Mouse (Mus musculus) frontal cortex, adult (tissue): ENCODE results near the gene Dnmbp.

Experiments
- ATAC-seq: cut with Nextera tagmentation; 2 replicates; pipeline ENCODE4 v1.9.2; 2017; ENCODE audit warnings: mild to moderate bottlenecking, moderate library complexity, mixed read lengths; ENCODE audit not compliant: low TSS enrichment

The Dnmbp gene

GRCm38 (mm10) chr19:43878111-43879092, 61.6 kb downstream of the Dnmbp start:
- no peak for ATAC-seq

GRCm38 (mm10) chr19:43877364-43877763, 62.6 kb downstream of the Dnmbp start:
- ATAC-seq = no peak

DNA sequence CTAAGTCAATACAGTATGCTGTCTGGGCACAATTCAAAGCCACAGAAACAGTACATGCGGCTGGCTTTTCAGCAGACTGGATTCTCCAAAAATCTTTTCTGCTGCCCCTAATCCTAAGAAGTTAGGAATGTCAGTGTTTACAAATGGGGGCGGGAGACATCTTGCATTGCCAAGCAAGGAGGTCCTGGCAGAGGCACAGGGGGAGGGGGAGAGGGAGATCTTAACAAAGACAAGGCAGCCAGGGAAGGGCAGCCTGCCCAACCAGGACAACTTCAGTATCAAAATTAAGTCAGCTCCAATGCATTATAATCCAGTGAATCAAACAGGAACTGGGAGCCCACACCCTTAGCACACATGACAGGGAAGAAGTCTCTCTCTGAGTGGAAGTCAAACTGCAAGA, 64.0 kb downstream of the Dnmbp start:
- ATAC-seq = no peak

DNA sequence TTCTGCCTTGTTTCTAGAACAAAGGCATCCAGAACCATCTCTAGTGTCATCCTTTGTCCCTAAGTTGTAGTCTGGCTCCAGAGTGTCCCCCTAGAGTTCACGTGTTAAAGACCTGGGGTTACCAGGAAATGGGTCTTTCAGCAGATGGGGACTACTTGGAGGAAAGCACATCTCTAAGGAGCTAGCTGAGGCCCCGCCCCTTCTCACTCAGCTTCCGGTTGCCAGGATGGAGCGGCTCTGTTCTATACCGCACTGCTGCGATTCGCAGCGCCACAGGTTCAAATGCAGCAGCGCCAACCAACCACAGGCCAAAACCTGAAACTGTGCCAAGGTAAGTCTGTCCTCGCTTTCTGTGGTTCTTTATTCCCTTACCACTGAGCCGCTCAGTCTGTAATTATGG, 65.6 kb downstream of the Dnmbp start:
- ATAC-seq = no peak

- no peak for ATAC-seq
These were observed 69.6 kb downstream of the Dnmbp start for GRCm38 (mm10) chr19:43870418-43870817.

- ATAC-seq = peak; percentile 91
These were observed 82.6 kb downstream of the Dnmbp start for GRCm38 (mm10) chr19:43857347-43857746.

- ATAC-seq = no peak
These were observed 87.0 kb downstream of the Dnmbp start for GRCm38 (mm10) chr19:43852837-43853545.

GRCm38 (mm10) chr19:43851996-43852630, 87.9 kb downstream of the Dnmbp start:
- ATAC-seq = peak; percentile 52; the same call in 1 of the 2 replicates

DNA sequence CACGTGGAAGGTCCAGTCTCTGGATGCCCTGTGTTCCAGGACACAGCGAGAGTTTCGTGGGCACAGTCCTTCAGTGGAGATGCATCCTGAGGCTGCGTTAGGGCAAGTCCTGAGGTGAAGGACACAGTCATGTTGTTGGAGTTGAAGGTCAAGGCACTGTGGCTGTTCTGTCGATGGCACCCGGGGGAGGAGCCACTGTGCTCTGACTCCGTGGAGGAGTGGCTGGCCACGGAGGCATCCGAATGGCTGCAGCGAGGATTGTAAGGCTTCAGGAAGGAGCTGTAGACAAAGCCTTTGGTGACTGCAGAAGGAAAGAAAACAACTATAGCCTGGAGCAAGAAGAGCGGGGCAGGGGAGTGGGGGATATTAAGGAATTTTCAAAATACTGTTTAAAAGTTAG, 90.0 kb downstream of the Dnmbp start:
- ATAC-seq = no peak

DNA sequence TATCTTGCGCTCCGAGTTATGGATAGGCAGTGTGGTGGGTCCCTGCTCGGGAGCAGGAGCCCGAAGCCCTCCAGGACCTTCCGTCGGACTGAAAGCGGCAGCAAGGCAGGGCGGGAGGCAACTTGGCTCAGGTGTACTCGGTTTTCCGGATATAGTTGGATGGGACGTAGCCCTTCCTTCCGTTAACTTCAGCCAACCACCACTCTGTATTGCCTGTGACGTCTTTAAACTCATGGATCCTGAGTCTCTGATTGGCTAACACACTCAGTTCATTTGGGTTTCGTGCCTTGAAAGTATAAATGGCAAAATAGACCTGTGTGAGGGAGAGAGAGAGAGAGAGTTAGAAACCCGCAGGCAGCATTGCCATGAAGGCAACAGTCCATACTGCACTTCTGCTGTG, 92.0 kb downstream of the Dnmbp start:
- ATAC-seq = no peak

DNA sequence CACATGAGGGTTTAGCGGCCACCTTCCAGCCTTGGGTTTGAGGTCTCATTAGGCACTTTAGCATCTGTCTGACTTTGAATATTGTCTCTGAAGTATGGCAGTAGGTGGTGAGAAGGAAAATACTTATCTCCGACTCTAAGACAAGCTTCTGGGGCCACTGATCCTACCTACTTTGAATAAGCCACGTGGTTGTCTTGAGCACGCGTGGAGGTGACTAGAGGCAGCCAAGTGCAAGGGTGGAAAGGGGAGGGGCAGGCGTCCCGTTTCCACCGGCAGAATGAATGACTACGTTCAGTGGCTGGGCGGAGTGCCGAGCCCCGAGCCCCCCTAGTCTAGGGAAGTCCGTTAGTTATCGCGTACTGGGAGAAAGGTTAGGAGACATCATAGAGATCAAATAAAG, 92.9 kb downstream of the Dnmbp start:
- no peak for ATAC-seq

- no peak for ATAC-seq
These were observed 94.6 kb downstream of the Dnmbp start for GRCm38 (mm10) chr19:43845331-43845908.

GRCm38 (mm10) chr19:43843184-43843583, 96.8 kb downstream of the Dnmbp start:
- ATAC-seq = no peak

GRCm38 (mm10) chr19:43832425-43833069, 107.4 kb downstream of the Dnmbp start:
- ATAC-seq = no peak; the same call in 1 of the 2 replicates

GRCm38 (mm10) chr19:43826855-43827254, 113.1 kb downstream of the Dnmbp start:
- ATAC-seq = no peak

DNA sequence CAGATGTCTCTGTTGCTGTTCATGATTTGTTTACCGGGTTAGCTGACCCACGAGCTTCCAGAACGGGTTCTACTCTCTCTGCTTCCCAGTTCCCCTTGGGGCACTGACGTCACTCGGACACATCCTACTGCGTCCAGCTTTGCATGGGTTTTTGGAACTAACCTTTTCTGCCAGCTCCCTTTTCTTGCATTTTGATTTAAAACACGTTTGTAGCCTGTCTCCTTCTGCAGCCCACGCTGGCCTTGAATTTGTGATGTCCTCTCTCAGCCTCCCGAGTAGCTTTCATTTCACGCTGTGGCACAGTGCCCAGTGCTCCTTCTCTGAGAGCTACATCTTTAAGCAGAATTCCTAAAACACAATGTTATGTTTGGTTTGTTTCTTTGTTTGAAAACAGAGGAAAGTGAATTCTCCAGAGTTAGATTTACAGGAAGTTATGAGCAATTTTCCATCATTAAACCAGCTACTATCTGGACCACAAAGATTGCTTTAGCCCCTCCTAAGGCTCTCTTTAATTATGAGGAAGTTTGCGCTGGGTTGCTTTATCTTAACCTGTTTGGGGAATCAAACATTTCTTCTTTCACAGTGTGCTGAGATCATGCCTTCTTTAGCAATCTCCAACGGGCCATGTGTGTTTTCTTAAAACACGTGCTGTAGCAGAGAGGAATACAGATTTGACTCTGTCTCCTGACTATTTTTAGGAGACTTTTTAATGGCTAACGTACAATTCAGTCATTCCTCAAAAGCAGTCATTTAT, 124.2 kb downstream of the Dnmbp start:
- ATAC-seq = peak; percentile 85

- ATAC-seq = no peak
These were observed 126.7 kb downstream of the Dnmbp start for GRCm38 (mm10) chr19:43813315-43813714.

DNA sequence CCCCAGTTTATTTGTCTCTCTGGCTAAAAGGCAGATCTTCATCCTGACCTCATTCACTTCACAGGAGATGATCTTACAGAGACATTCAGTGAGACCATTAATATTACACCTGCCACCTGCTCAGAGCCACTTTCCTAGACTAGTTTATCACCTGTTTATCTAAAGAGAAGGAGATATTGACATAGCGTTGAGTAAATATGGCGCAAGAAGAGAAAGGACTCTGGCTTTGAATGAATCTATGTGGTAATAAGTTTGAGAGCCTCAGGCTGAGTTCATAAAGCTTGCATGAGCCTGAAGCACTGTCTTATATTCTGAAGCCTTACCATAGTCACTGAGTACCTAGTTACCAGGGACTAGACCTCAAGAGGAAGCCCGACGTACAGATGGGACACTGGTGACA, 128.6 kb downstream of the Dnmbp start:
- no peak for ATAC-seq

- ATAC-seq = no peak
These were observed 130.7 kb downstream of the Dnmbp start for GRCm38 (mm10) chr19:43809331-43809730.

GRCm38 (mm10) chr19:43803866-43804265, 136.1 kb downstream of the Dnmbp start:
- no peak for ATAC-seq
